Mouse (Mus musculus): ENCODE data around the gene Ramp2. TPM values are rescaled to one million over a fixed set of nuclear protein-coding genes. Genes with fewer than 3 reads are reported as not detected.

Gene Ramp2
- polyA plus RNA-seq, 1 experiment from 2014 or later = 69.3 TPM

DNA sequence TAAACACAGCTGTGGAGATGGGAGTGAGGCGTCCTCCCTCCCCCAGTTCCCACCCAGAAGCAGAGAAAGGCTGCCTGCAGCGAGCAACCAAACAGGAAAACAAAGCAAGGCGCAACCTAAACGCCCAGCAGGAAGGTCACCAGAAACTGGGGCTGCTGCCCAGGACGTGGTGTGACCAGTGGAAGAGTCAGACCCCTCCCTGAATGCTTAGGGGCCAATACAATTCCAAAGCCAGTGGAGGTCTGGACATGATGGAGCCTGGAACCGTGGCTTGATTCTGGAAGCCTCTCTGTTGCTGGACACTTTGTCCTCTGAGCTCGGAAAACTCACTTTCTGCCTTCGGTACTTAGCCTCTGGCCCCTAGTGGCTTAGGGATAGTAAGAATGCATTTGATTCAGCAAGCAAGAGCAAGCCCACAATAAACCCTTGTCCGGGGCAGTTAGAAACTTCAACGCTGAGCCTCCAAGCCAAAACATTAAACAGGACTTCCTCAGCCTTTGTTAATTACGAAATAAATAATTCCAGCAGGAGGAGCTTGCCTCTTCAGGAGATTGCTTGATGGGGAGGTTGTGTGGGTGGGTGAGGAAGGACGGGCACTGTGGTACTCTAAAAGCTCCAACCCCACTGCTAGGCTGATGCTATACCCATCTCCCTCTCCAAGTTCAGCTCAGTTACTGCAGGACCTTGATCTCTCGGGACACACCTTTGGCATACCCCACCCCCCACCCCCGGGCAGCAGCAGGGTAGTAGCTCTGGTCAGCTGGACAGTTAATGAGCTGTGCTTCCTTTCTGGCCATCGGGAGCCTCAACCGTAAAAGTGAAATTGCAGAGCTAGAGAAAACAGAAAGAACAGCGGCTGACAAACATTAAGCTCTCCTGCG is 14.6 kb upstream of the Ramp2 start:
- peak overlapping the region; percentile 89 for H3K27ac ChIP-seq (replicated peaks; ENCODE audit: low read depth, low read length)
- H3K4me3 ChIP-seq (ENCODE audit: low read depth, low read length) = no peak overlapping the region
- ATAC-seq (replicated peaks; ENCODE audit: insufficient number of reproducible peaks, low FRiP score, low TSS enrichment, low read depth) = no peak
- H3K9ac ChIP-seq (replicated peaks; ENCODE audit: low read length) = peak overlapping the region; percentile 49
- no peaks in the 10 kb centered on the region for H3K9me3 ChIP-seq (replicated peaks; ENCODE audit: control insufficient read depth, low read length)
- peak; percentile 49 for DNase-seq (ENCODE audit: low spot score)
- peaks cover 13% of the 10 kb centered on the region for H3K4me1 ChIP-seq (ENCODE audit: control insufficient read depth, insufficient read depth, low read length)
- WGBS = 7% methylated on average over 18 of the region's 18 CpGs
- no peaks in the 10 kb centered on the region for H3K27me3 ChIP-seq (ENCODE audit: control insufficient read depth, insufficient read depth, low read length)
- H3K4me2 ChIP-seq (ENCODE audit: low read depth, low read length) = peak overlapping the region; percentile 24
- no peaks in the 10 kb centered on the region for H3K36me3 ChIP-seq (replicated peaks; ENCODE audit: control insufficient read depth, insufficient read depth, low read depth, low read length)

DNA sequence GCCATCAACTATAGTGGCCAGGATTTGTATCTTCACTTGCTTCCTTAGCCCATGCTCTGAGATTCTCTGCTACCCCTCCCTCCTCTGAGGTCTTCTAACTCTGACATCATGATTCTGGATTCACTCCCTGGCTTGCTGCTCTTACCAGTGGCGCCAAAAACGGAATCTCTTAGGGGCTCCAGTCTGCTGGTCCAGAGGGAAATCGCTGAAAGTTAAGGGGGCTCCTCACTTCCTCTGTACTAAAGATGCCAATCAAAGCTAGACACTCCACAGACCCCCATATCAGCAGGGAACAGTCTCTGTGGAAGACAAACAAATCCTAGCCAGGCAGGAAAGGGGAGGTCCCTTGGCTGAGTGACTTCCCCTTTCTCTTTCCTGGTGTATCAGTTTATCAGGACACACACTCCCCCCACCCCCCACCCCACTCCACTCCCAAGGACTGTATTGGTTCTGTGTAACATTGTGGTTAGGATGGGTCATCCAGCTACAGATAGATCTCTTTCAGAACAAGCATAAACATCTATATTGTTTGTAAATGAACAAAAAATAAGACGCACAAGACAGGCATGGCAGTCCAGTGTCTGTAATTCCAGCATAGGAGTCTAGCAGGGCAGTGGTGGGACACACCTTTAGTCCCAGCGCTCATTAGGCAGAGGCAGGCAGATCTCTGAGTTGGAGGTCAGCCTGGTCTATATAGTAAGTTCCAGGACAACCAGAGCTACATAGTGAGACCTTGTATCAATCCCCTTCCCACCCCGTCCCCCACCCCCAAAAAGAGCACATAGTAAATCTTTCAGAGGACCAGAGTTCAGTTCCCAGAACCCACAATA is 13.6 kb upstream of the Ramp2 start:
- Histone ChIP-seq H3K4me3 (ENCODE audit: low read depth, low read length) (no peak overlapping the region), H3K4me2 (ENCODE audit: low read depth, low read length) (no peak overlapping the region), H3K9ac (replicated peaks; ENCODE audit: low read length) (0 out of 2 replicates have a peak overlapping the region, but pooled peaks have one; percentile 49), H3K9me3 (replicated peaks; ENCODE audit: control insufficient read depth, low read length) (no peaks in the 10 kb centered on the region), H3K27ac (replicated peaks; ENCODE audit: low read depth, low read length) (peak overlapping the region; percentile 89), H3K27me3 (ENCODE audit: control insufficient read depth, insufficient read depth, low read length) (no peaks in the 10 kb centered on the region), H3K4me1 (ENCODE audit: control insufficient read depth, insufficient read depth, low read length) (peaks cover 13% of the 10 kb centered on the region), H3K36me3 (replicated peaks; ENCODE audit: control insufficient read depth, insufficient read depth, low read depth, low read length) (no peaks in the 10 kb centered on the region)
- DNase-seq (ENCODE audit: low spot score) (peak; percentile 54), ATAC-seq (replicated peaks; ENCODE audit: insufficient number of reproducible peaks, low FRiP score, low TSS enrichment, low read depth) (peak; percentile 55; the same call in 1 of the 2 replicates)
- 47% methylated on average over 6 of the region's 6 CpGs for WGBS

DNA sequence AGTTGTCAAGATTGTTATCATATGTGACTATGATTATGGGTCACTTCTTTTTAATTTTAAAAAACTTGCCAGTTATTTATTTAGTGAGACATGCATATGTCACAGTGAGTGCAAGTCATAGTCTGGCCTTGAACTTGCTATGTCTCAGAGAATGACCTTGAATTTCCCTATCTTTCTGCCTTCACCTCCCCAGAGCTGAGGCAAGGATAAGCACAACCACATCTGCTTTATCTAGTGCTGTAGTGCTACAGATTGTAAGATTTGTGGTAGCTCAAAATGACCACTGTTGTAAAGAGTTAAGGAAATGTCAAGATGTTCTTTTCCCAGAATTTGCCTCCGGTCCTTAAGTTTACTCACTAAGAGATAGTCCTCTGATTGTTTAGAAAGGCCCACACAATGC is 12.6 kb upstream of the Ramp2 start:
- no peaks in the 10 kb centered on the region for H3K27me3 ChIP-seq (ENCODE audit: control insufficient read depth, insufficient read depth, low read length)
- ATAC-seq (replicated peaks; ENCODE audit: insufficient number of reproducible peaks, low FRiP score, low TSS enrichment, low read depth) = no peak
- no peak overlapping the region for H3K4me3 ChIP-seq (ENCODE audit: low read depth, low read length)
- H3K27ac ChIP-seq (replicated peaks; ENCODE audit: low read depth, low read length) = no peak overlapping the region
- no peak overlapping the region for H3K4me2 ChIP-seq (ENCODE audit: low read depth, low read length)
- H3K9me3 ChIP-seq (replicated peaks; ENCODE audit: control insufficient read depth, low read length) = no peaks in the 10 kb centered on the region
- WGBS = 94% methylated on average over 1 of the region's 1 CpGs
- H3K4me1 ChIP-seq (ENCODE audit: control insufficient read depth, insufficient read depth, low read length) = peaks cover 13% of the 10 kb centered on the region
- H3K36me3 ChIP-seq (replicated peaks; ENCODE audit: control insufficient read depth, insufficient read depth, low read depth, low read length) = no peaks in the 10 kb centered on the region
- no peak for DNase-seq (ENCODE audit: low spot score)
- no peak overlapping the region for H3K9ac ChIP-seq (replicated peaks; ENCODE audit: low read length)

DNA sequence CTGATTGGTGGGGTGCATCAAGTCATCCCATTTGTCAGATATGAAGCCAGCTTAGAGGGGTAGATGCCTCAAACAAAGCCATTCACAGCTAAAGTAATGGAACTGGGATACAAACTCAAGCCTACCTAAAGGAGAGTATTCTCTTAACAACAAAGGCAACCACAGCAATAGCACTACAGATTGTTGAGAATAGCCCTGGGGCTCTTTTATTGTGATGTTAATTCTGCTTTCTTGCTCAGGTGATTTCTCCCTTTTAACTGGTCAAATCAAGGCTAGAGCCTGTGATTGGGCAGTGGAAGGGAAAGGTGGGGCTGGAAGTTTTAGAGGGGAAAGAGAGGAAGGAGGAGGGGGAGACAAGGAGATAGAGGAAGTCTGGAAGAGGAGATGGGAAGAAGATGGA is 11.7 kb upstream of the Ramp2 start:
- H3K9ac ChIP-seq (replicated peaks; ENCODE audit: low read length) = no peak overlapping the region
- peaks cover 13% of the 10 kb centered on the region for H3K4me1 ChIP-seq (ENCODE audit: control insufficient read depth, insufficient read depth, low read length)
- H3K4me3 ChIP-seq (ENCODE audit: low read depth, low read length) = no peak overlapping the region
- no peak for DNase-seq (ENCODE audit: low spot score)
- no peak overlapping the region for H3K27ac ChIP-seq (replicated peaks; ENCODE audit: low read depth, low read length)
- H3K27me3 ChIP-seq (ENCODE audit: control insufficient read depth, insufficient read depth, low read length) = no peaks in the 10 kb centered on the region
- H3K36me3 ChIP-seq (replicated peaks; ENCODE audit: control insufficient read depth, insufficient read depth, low read depth, low read length) = no peaks in the 10 kb centered on the region
- ATAC-seq (replicated peaks; ENCODE audit: insufficient number of reproducible peaks, low FRiP score, low TSS enrichment, low read depth) = no peak
- H3K4me2 ChIP-seq (ENCODE audit: low read depth, low read length) = no peak overlapping the region
- no peaks in the 10 kb centered on the region for H3K9me3 ChIP-seq (replicated peaks; ENCODE audit: control insufficient read depth, low read length)

DNA sequence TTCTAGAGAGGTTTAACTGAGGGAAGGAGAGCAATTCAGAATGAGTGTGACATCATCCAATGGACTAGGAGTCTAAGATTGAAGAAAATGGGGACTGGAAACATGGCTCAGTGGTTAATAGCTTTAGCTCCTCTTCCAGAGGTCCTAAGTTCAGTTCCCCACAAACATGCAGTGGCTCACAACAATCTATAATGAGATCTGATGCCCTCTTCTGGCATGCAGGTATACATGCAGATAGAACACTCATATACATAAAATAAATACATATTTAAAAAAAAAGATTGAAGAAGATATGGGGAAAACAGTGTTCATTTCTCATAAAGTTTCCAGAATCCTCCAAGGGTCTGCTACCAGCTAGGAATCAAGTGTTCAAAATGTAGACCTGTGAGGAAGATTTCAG is 10.4 kb upstream of the Ramp2 start:
- DNase-seq (ENCODE audit: low spot score) = no peak
- Histone ChIP-seq H3K9me3 (replicated peaks; ENCODE audit: control insufficient read depth, low read length) (no peaks in the 10 kb centered on the region), H3K27ac (replicated peaks; ENCODE audit: low read depth, low read length) (no peak overlapping the region), H3K36me3 (replicated peaks; ENCODE audit: control insufficient read depth, insufficient read depth, low read depth, low read length) (no peaks in the 10 kb centered on the region), H3K4me1 (ENCODE audit: control insufficient read depth, insufficient read depth, low read length) (peaks cover 8% of the 10 kb centered on the region), H3K4me3 (ENCODE audit: low read depth, low read length) (no peak overlapping the region), H3K9ac (replicated peaks; ENCODE audit: low read length) (no peak overlapping the region), H3K27me3 (ENCODE audit: control insufficient read depth, insufficient read depth, low read length) (no peaks in the 10 kb centered on the region), H3K4me2 (ENCODE audit: low read depth, low read length) (no peak overlapping the region)
- ATAC-seq (replicated peaks; ENCODE audit: insufficient number of reproducible peaks, low FRiP score, low TSS enrichment, low read depth) = no peak

DNA sequence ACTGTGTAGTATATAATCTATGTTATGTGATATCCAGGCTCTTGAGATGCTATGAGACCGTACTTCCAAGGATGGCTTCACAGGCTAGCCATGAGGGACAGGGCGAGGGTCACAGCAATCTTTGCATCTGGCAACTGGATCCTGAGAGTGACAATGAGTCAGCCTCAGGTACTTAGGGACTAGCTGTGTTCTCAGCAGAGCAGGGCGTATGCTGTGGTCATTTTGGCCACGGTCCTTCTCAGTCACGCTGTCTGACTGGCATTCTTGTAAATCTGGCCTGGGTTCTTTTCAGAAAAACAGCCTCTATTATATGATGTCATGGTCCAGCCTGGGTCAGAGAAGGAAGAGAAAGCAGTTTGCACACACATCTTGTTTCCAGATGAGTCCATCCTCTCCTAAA is 9.0 kb upstream of the Ramp2 start:
- H3K4me1 ChIP-seq (ENCODE audit: control insufficient read depth, insufficient read depth, low read length) = no peaks in the 10 kb centered on the region
- H3K27me3 ChIP-seq (ENCODE audit: control insufficient read depth, insufficient read depth, low read length) = no peaks in the 10 kb centered on the region
- H3K36me3 ChIP-seq (replicated peaks; ENCODE audit: control insufficient read depth, insufficient read depth, low read depth, low read length) = no peaks in the 10 kb centered on the region
- 93% methylated on average over 5 of the region's 5 CpGs for WGBS
- DNase-seq (ENCODE audit: low spot score) (no peak), ATAC-seq (replicated peaks; ENCODE audit: insufficient number of reproducible peaks, low FRiP score, low TSS enrichment, low read depth) (no peak)
- H3K9ac ChIP-seq (replicated peaks; ENCODE audit: low read length) = no peak overlapping the region
- no peak overlapping the region for H3K4me2 ChIP-seq (ENCODE audit: low read depth, low read length)
- H3K4me3 ChIP-seq (ENCODE audit: low read depth, low read length) = no peak overlapping the region
- no peaks in the 10 kb centered on the region for H3K9me3 ChIP-seq (replicated peaks; ENCODE audit: control insufficient read depth, low read length)
- no peak overlapping the region for H3K27ac ChIP-seq (replicated peaks; ENCODE audit: low read depth, low read length)

DNA sequence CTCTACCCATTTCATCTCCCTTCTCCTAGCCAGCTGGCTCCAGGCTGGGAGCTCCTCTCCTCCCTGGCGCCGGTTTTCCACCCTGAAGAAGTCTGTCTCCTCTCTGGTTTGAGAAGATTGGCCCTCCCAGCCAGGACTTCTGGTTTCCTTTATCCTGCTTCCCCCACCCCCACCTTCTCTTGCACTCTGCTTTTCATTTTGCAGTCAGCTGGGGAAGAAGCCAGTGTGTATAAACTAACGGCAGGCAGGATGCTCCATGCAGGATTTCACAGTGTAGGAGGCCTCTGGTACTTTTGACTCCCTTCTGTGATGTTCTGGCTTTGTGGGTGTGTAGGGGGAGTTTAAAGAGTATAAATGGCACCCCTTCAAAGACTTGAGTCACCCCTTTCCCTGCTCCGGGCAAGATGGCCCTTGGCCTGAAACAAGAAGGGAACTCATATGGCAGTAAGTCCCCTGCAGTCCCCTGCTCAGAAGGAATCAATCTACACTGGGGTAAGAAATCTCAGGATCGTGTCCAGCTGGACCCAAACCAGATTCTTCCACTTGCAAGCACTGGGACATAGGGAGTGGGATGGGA is 7.7 kb upstream of the Ramp2 start:
- no peaks in the 10 kb centered on the region for H3K4me1 ChIP-seq (ENCODE audit: control insufficient read depth, insufficient read depth, low read length)
- H3K27me3 ChIP-seq (ENCODE audit: control insufficient read depth, insufficient read depth, low read length) = no peaks in the 10 kb centered on the region
- H3K9me3 ChIP-seq (replicated peaks; ENCODE audit: control insufficient read depth, low read length) = no peaks in the 10 kb centered on the region
- no peak overlapping the region for H3K4me2 ChIP-seq (ENCODE audit: low read depth, low read length)
- ATAC-seq (replicated peaks; ENCODE audit: insufficient number of reproducible peaks, low FRiP score, low TSS enrichment, low read depth) (no peak), DNase-seq (ENCODE audit: low spot score) (peak; percentile 64)
- peak overlapping the region; percentile 43; the same call in 1 of the 2 replicates for H3K27ac ChIP-seq (replicated peaks; ENCODE audit: low read depth, low read length)
- H3K4me3 ChIP-seq (ENCODE audit: low read depth, low read length) = no peak overlapping the region
- H3K9ac ChIP-seq (replicated peaks; ENCODE audit: low read length) = peak overlapping the region; percentile 7; the same call in 1 of the 2 replicates
- H3K36me3 ChIP-seq (replicated peaks; ENCODE audit: control insufficient read depth, insufficient read depth, low read depth, low read length) = no peaks in the 10 kb centered on the region
- WGBS = 34% methylated on average over 5 of the region's 5 CpGs
